Mouse (Mus musculus) ES-E14 (cell line): ENCODE measurements around the gene Fry.

Source experiments
- CHD2 ChIP-seq: IDR thresholded peaks from 2 replicates; pipeline ENCODE4 v1.6.1; 2014; ENCODE audit warnings: mild to moderate bottlenecking, low read depth, low read length, inconsistent platforms
- HCFC1 ChIP-seq: IDR thresholded peaks from 2 replicates; pipeline ENCODE4 v1.6.1; 2012; ENCODE audit warnings: low read length, inconsistent platforms, borderline replicate concordance; ENCODE audit not compliant: insufficient read depth
- MAFK ChIP-seq: IDR thresholded peaks from 2 replicates; pipeline ENCODE4 v1.6.1; 2014; ENCODE audit warnings: mild to moderate bottlenecking, low read depth, low read length, inconsistent platforms; ENCODE audit not compliant: insufficient read depth
- ZC3H11A ChIP-seq: IDR thresholded peaks from 2 replicates; pipeline ENCODE4 v1.6.1; 2012; ENCODE audit warnings: low read depth, mild to moderate bottlenecking, inconsistent platforms, low read length, borderline replicate concordance

DNA sequence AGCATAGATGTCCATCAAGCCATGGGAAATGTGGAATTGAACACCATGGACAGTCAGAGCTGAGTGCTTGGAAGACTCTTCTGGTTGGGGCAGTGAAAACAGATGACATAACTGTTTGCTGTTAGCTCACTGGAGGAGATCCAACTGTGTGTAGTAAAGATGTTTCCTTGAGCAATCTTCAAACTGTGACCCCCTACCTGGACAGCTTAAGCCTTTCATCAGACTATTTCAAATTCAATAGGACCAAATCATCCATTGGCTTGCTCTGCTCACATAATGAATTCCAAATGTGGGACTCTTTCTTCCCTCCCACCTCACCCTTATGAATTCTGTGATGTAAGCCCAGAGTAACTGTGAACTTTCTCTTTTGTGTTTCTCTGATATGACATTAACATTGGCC is 46.7 kb upstream of the Fry start:
- TF ChIP-seq ZC3H11A: no peak
- TF ChIP-seq CHD2: no peak
- no peak for TF ChIP-seq MAFK
- TF ChIP-seq HCFC1: no peak
